Mouse (Mus musculus) cerebellum, postnatal 25 days (tissue): ENCODE results near the gene Cfap74.
"Not testable (repeated sequence)": the region's sequence is repeated elsewhere in the genome, so short reads cannot be mapped to it uniquely, and the experiment has no call there.

Experiments
- DNase-seq, 2 experiments: peaks; one replicate each; pipeline ENCODE4 v3.0.0; 2021; ENCODE audit warnings: mixed read lengths in 2 of 2

Gene Cfap74

GRCm38 (mm10) chr4:155470263-155470953, 61.4 kb downstream of the Cfap74 start:
- DNase-seq = no peak

GRCm38 (mm10) chr4:155470997-155471396, 62.0 kb downstream of the Cfap74 start:
- no peak for DNase-seq

- no peak for DNase-seq
Observed at GRCm38 (mm10) chr4:155471406-155471805, 62.4 kb downstream of the Cfap74 start.

- peak; percentile 86 to 89 for DNase-seq
Observed at GRCm38 (mm10) chr4:155472716-155473290, 63.8 kb downstream of the Cfap74 start.

- peak; percentile 86 to 89 for DNase-seq
Observed at GRCm38 (mm10) chr4:155473319-155473718, 64.3 kb downstream of the Cfap74 start.

- not testable (repeated sequence) for DNase-seq
Observed at GRCm38 (mm10) chr4:155473796-155474195, 64.8 kb downstream of the Cfap74 start.

GRCm38 (mm10) chr4:155481381-155482124, 72.6 kb downstream of the Cfap74 start:
- peak; percentile 86 to 88 for DNase-seq

- DNase-seq = no peak
Observed at GRCm38 (mm10) chr4:155482125-155482480, 73.1 kb downstream of the Cfap74 start.

GRCm38 (mm10) chr4:155482733-155483540, 73.9 kb downstream of the Cfap74 start:
- DNase-seq = no peak

GRCm38 (mm10) chr4:155485521-155485920, 76.5 kb downstream of the Cfap74 start:
- DNase-seq = no peak

- no peak for DNase-seq
Observed at GRCm38 (mm10) chr4:155487746-155488145, 78.8 kb downstream of the Cfap74 start.

- peak; percentile 42 to 55 for DNase-seq
Observed at GRCm38 (mm10) chr4:155488232-155489025, 79.4 kb downstream of the Cfap74 start.

GRCm38 (mm10) chr4:155489101-155489970, 80.3 kb downstream of the Cfap74 start:
- DNase-seq = no peak

- peak; percentile 37 to 48 for DNase-seq
Observed at GRCm38 (mm10) chr4:155490456-155490855, 81.5 kb downstream of the Cfap74 start.

GRCm38 (mm10) chr4:155490990-155491504, 82.1 kb downstream of the Cfap74 start, which contains the start of gene Gnb1:
Gene Gnb1, plus strand, starts transcription at chr4:155491361.
- DNase-seq = peak; percentile 98 to 100

- no peak for DNase-seq
Observed at GRCm38 (mm10) chr4:155491529-155492130, 82.6 kb downstream of the Cfap74 start.

GRCm38 (mm10) chr4:155492131-155492633, 83.2 kb downstream of the Cfap74 start:
- DNase-seq = peak; percentile 75

GRCm38 (mm10) chr4:155494891-155495290, 85.9 kb downstream of the Cfap74 start:
- no peak for DNase-seq

- no peak for DNase-seq
Observed at GRCm38 (mm10) chr4:155497963-155498362, 89.0 kb downstream of the Cfap74 start.

- peak; percentile 60 to 74 for DNase-seq
Observed at GRCm38 (mm10) chr4:155501126-155501525, 92.1 kb downstream of the Cfap74 start.
